Mouse (Mus musculus) testis, adult 2 months (tissue): Measurements from ENCODE around the gene Grb2.

Experiments used
- CTCF ChIP-seq: fragments of 200-500 bp; IDR thresholded peaks from 2 replicates; pipeline ENCODE4 v1.5.1; 2012; ENCODE audit warnings: low read depth, mild to moderate bottlenecking, inconsistent platforms, low read length, moderate library complexity; ENCODE audit not compliant: control insufficient read depth, insufficient read depth, insufficient replicate concordance
- POLR2A ChIP-seq: fragments of 200-500 bp; IDR thresholded peaks from 2 replicates; pipeline ENCODE4 v1.6.1; 2012; ENCODE audit warnings: low read depth, mild to moderate bottlenecking, inconsistent platforms, low read length, moderate library complexity; ENCODE audit not compliant: control insufficient read depth

- TF ChIP-seq CTCF = no peak
- no peak for TF ChIP-seq POLR2A
Measured at GRCm38 (mm10) chr11:115746762-115747161, 38.4 kb upstream of the Grb2 start.
